Mouse (Mus musculus): ENCODE data around the gene Nipal3. TPM values are rescaled to one million over a fixed set of nuclear protein-coding genes. Genes with fewer than 3 reads are reported as not detected.

Nipal3 gene
- total and polyA plus RNA-seq, 3 experiments, result 3.5 to 10.4 TPM; not detected in 1

DNA sequence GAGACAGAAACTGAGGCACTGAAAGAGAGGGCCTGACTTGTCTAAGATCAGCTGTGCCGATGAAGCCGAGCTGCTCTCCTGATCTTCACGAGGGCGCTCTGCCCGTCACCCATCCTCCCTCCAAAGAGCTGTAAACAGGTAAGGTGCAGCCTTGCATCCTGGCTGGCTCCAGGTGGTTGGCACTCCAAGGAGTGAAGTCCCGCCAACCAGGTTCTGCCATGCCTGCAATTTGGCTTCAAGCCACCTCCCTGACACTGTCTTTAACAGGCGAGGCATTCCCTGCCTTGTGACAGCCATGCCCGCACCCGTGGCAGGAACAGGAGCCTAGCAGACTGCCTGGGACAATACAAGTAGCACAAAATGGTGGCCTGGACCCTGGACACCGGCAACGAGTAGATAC, 8.5 kb downstream of the Nipal3 start:
- Histone ChIP-seq H3K4me1 (ENCODE audit: control insufficient read depth in 1 of 2, insufficient read depth in 2 of 2, low read length in 2 of 2) (peaks cover 0 to 3% of the 10 kb centered on the region in 2 experiments; a peak in 1 of 4 replicates), H3K27me3 (ENCODE audit: control insufficient read depth in 1 of 2, insufficient read depth in 2 of 2, low read length in 2 of 2) (no peaks in the 10 kb centered on the region), H3K4me3 (ENCODE audit: control insufficient read depth in 1 of 2, insufficient read depth in 1 of 2, low read depth in 2 of 2, low read length in 2 of 2) (no peak overlapping the region), H3K27ac (ENCODE audit: control insufficient read depth, low read depth, low read length) (no peak overlapping the region), H3K9me3 (replicated peaks; ENCODE audit: insufficient read depth, low read length) (no peaks in the 10 kb centered on the region), H3K36me3 (ENCODE audit: control insufficient read depth in 1 of 2, insufficient read depth in 2 of 2, low read length in 2 of 2) (peaks cover 0 to 3% of the 10 kb centered on the region in 2 experiments; a peak in 2 of 4 replicates), H3K79me2 (ENCODE audit: control insufficient read depth, insufficient read depth, low read length, poor library complexity) (no peaks in the 10 kb centered on the region), H3K9ac (ENCODE audit: control insufficient read depth, low read depth, low read length, poor library complexity, severe bottlenecking) (no peak overlapping the region)
- DNase-seq (ENCODE audit: low read depth, low spot score), result no peak
- no peak for TF ChIP-seq ZKSCAN1 (IDR thresholded peaks at IDR 0.05; ENCODE audit: low read depth, low read length)
- no peak for TF ChIP-seq CHD2 (IDR thresholded peaks at IDR 0.05; ENCODE audit: low read length)
- no peak for TF ChIP-seq CTCF (IDR thresholded peaks at IDR 0.05 in 2 of 3, conservative IDR thresholded peaks at IDR 0.05 in 1 of 3; ENCODE audit: control insufficient read depth in 1 of 3, insufficient read depth in 1 of 3, low read depth in 2 of 3, low read length in 3 of 3, poor library complexity in 1 of 3, severe bottlenecking in 1 of 3)
- TF ChIP-seq MAX (IDR thresholded peaks at IDR 0.05; ENCODE audit: low read length), result no peak
- no peak for TF ChIP-seq TBP (IDR thresholded peaks at IDR 0.05; ENCODE audit: low read depth, low read length)
- no peak for TF ChIP-seq TAL1 (IDR thresholded peaks at IDR 0.05; ENCODE audit: low read length)
- no peak for TF ChIP-seq ELF1 (IDR thresholded peaks at IDR 0.05; ENCODE audit: low read depth, low read length)
- no peak for TF ChIP-seq UBTF (IDR thresholded peaks at IDR 0.05; ENCODE audit: borderline replicate concordance, insufficient read depth, low read depth, low read length)
- TF ChIP-seq E2F4 (IDR thresholded peaks at IDR 0.05; ENCODE audit: borderline replicate concordance, low read depth, low read length), result no peak
- no peak for TF ChIP-seq MAFK (IDR thresholded peaks at IDR 0.05; ENCODE audit: borderline replicate concordance, low read depth, low read length)
- no peak for TF ChIP-seq ZC3H11A (IDR thresholded peaks at IDR 0.05; ENCODE audit: low read depth, low read length)
- no peak for TF ChIP-seq USF1 (IDR thresholded peaks at IDR 0.05; ENCODE audit: low read depth, low read length)
- no peak for TF ChIP-seq MXI1 (IDR thresholded peaks at IDR 0.05; ENCODE audit: low read depth, low read length)
- no peak for TF ChIP-seq CHD1 (IDR thresholded peaks at IDR 0.05; ENCODE audit: low read depth, low read length)
- TF ChIP-seq POLR2AphosphoS5 (IDR thresholded peaks at IDR 0.05; ENCODE audit: borderline replicate concordance, low read depth, low read length), result no peak
- no peak for TF ChIP-seq GABPA (IDR thresholded peaks at IDR 0.05; ENCODE audit: low read depth, low read length)
- TF ChIP-seq POLR2A (IDR thresholded peaks at IDR 0.05; ENCODE audit: control insufficient read depth in 1 of 2, insufficient read depth in 1 of 2, low read depth in 1 of 2, low read length in 2 of 2, poor library complexity in 1 of 2), result no peak

DNA sequence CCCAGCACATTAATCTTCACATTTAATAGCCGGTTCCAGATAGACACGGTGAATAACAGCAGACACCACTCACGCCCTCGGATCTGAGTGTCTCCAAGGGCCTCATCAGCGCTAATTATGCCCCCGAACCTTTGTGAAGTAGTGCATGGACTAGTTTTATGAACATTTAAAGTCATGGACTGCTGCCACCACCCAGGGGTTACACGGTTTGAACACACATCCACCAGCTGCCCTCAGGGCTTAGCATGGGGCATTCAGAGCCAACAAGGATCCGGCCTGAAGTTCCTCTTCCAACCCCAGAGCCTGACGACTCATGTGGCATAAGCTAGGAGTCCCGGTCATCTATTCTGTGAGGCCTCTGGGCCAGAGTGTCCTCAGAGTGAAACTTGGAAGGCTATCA, 9.8 kb downstream of the Nipal3 start:
- Histone ChIP-seq H3K9me3 (replicated peaks; ENCODE audit: insufficient read depth, low read length) (no peaks in the 10 kb centered on the region), H3K27me3 (ENCODE audit: control insufficient read depth in 1 of 2, insufficient read depth in 2 of 2, low read length in 2 of 2) (no peaks in the 10 kb centered on the region), H3K36me3 (ENCODE audit: control insufficient read depth in 1 of 2, insufficient read depth in 2 of 2, low read length in 2 of 2) (peaks cover 0 to 6% of the 10 kb centered on the region in 2 experiments; a peak in 2 of 4 replicates), H3K4me3 (ENCODE audit: control insufficient read depth in 1 of 2, insufficient read depth in 1 of 2, low read depth in 2 of 2, low read length in 2 of 2) (no peak overlapping the region), H3K9ac (ENCODE audit: control insufficient read depth, low read depth, low read length, poor library complexity, severe bottlenecking) (no peak overlapping the region), H3K4me1 (ENCODE audit: control insufficient read depth in 1 of 2, insufficient read depth in 2 of 2, low read length in 2 of 2) (peaks cover 0 to 7% of the 10 kb centered on the region in 2 experiments; a peak in 1 of 4 replicates), H3K79me2 (ENCODE audit: control insufficient read depth, insufficient read depth, low read length, poor library complexity) (no peaks in the 10 kb centered on the region), H3K27ac (ENCODE audit: control insufficient read depth, low read depth, low read length) (no peak overlapping the region)
- no peak for DNase-seq (ENCODE audit: low read depth, low spot score)
- TF ChIP-seq CTCF (IDR thresholded peaks at IDR 0.05 in 2 of 3, conservative IDR thresholded peaks at IDR 0.05 in 1 of 3; ENCODE audit: control insufficient read depth in 1 of 3, insufficient read depth in 1 of 3, low read depth in 2 of 3, low read length in 3 of 3, poor library complexity in 1 of 3, severe bottlenecking in 1 of 3) (no peak), JUND (IDR thresholded peaks at IDR 0.05; ENCODE audit: low read depth, low read length) (no peak), MYC (IDR thresholded peaks at IDR 0.05; ENCODE audit: low read depth, low read length) (no peak), TCF12 (IDR thresholded peaks at IDR 0.05; ENCODE audit: low read depth, low read length) (no peak), GATA1 (IDR thresholded peaks at IDR 0.05; ENCODE audit: low read depth, low read length) (no peak), MXI1 (IDR thresholded peaks at IDR 0.05; ENCODE audit: low read depth, low read length) (no peak), BHLHE40 (IDR thresholded peaks at IDR 0.05; ENCODE audit: borderline replicate concordance, low read depth, low read length) (no peak), MAX (IDR thresholded peaks at IDR 0.05; ENCODE audit: low read length) (no peak), RAD21 (IDR thresholded peaks at IDR 0.05; ENCODE audit: low read depth, low read length) (no peak), MYB (IDR thresholded peaks at IDR 0.05; ENCODE audit: low read depth, low read length) (no peak), E2F4 (IDR thresholded peaks at IDR 0.05; ENCODE audit: borderline replicate concordance, low read depth, low read length) (no peak), ZKSCAN1 (IDR thresholded peaks at IDR 0.05; ENCODE audit: low read depth, low read length) (no peak), POLR2AphosphoS2 (IDR thresholded peaks at IDR 0.05; ENCODE audit: low read length) (no peak), KAT2A (conservative IDR thresholded peaks at IDR 0.05; ENCODE audit: low read depth, low read length) (no peak), CHD1 (IDR thresholded peaks at IDR 0.05; ENCODE audit: low read depth, low read length) (no peak), MAZ (IDR thresholded peaks at IDR 0.05; ENCODE audit: low read depth, low read length) (no peak), TAL1 (IDR thresholded peaks at IDR 0.05; ENCODE audit: low read length) (no peak)
